Mouse (Mus musculus) small intestine, adult 2 months (tissue): ENCODE measurements around the gene Fxyd7.

Source experiments
- CTCF ChIP-seq: fragments of 200-500 bp; IDR thresholded peaks from 2 replicates; pipeline ENCODE4 v1.5.1; 2012; ENCODE audit warnings: low read depth, mild to moderate bottlenecking, control low read depth, inconsistent platforms, low read length, moderate library complexity, mixed read lengths; ENCODE audit not compliant: insufficient replicate concordance, insufficient read length; ENCODE audit errors: extremely low read depth
- POLR2A ChIP-seq: fragments of 200-500 bp; IDR thresholded peaks from 2 replicates; pipeline ENCODE4 v1.6.1; 2012; ENCODE audit warnings: low read depth, mild to moderate bottlenecking, control low read depth, inconsistent platforms, low read length, moderate library complexity

- TF ChIP-seq CTCF (no peak), POLR2A (no peak)
Observed at GRCm38 (mm10) chr7:31050921-31051320, 346 bp downstream of the Fxyd7 start.
